Mouse (Mus musculus) intestine, embryonic 14.5 days (tissue): Measurements from ENCODE around the gene Tnpo1. TPM values are rescaled to one million over a fixed set of nuclear protein-coding genes. Genes with fewer than 3 reads are reported as not detected.
A peak's percentile ranks its signal among the peaks of the same experiment; 100 is the strongest.

Source experiments
- ATAC-seq: fragments of 200-750 bp; cut with Nextera tagmentation; replicated peaks from 2 replicates; pipeline ENCODE4 v1.8.0; 2017; ENCODE audit warnings: low read depth, moderate number of reproducible peaks, moderate TSS enrichment, moderate library complexity; ENCODE audit not compliant: low FRiP score, low TSS enrichment
- DNase-seq: peaks from one replicate; pipeline ENCODE4 v3.0.0-alpha.2; 2018; ENCODE audit warnings: low spot score
- H3K27ac ChIP-seq: fragments of 300-500 bp; sonication (generic); 2 replicates; pipeline ENCODE4 v1.5.1; 2014; ENCODE audit warnings: low read depth, mild to moderate bottlenecking, control low read depth
- H3K27me3 ChIP-seq: fragments of 300-500 bp; sonication (generic); replicated peaks from 2 replicates; pipeline ENCODE4 v1.6.1; 2014; ENCODE audit warnings: low read length, control low read depth; ENCODE audit not compliant: control insufficient read depth, insufficient read depth
- H3K36me3 ChIP-seq: fragments of 300-500 bp; sonication (generic); 2 replicates; pipeline ENCODE4 v1.6.1; 2014; ENCODE audit warnings: low read length, control low read depth; ENCODE audit not compliant: control insufficient read depth, insufficient read depth
- H3K4me1 ChIP-seq: fragments of 300-500 bp; sonication (generic); replicated peaks from 2 replicates; pipeline ENCODE4 v1.6.1; 2014; ENCODE audit warnings: low read length, control low read depth, mixed read lengths; ENCODE audit not compliant: control insufficient read depth, insufficient read depth
- H3K4me2 ChIP-seq: fragments of 300-500 bp; sonication (generic); 2 replicates; pipeline ENCODE4 v1.6.1; 2014; ENCODE audit warnings: low read length
- H3K4me3 ChIP-seq: fragments of 300-500 bp; sonication (generic); 2 replicates; pipeline ENCODE4 v1.5.1; 2014; ENCODE audit warnings: low read depth, low read length, control low read depth, mixed read lengths
- H3K9ac ChIP-seq: fragments of 300-500 bp; sonication (generic); 2 replicates; pipeline ENCODE4 v1.6.1; 2014; ENCODE audit warnings: mild to moderate bottlenecking, low read length
- H3K9me3 ChIP-seq: fragments of 300-500 bp; sonication (generic); 2 replicates; pipeline ENCODE4 v1.6.1; 2016; ENCODE audit warnings: low read length, control low read depth; ENCODE audit not compliant: control insufficient read depth
- WGBS: fragments of 180-500 bp; shearing (Covaris S2); extraction: QIAGEN DNeasy Blood & Tissue Kit; methylation state at CpG from one replicate; pipeline ENCODE4 v1.1.7; 2014; 5-methylcytosine and 5-hydroxymethylcytosine counted together
- polyA plus RNA-seq: library from polyadenylated mRNA; unstranded; fragments of >200 nt; fragmentation: Nextera tagmentation; extraction: Ambion mirVana; gene quantifications from 2 replicates; pipeline ENCODE4 v1.2.1, GENCODE M21; 2014

The Tnpo1 gene
- polyA plus RNA-seq, 1 experiment from 2014 or later = 53.1 TPM

DNA sequence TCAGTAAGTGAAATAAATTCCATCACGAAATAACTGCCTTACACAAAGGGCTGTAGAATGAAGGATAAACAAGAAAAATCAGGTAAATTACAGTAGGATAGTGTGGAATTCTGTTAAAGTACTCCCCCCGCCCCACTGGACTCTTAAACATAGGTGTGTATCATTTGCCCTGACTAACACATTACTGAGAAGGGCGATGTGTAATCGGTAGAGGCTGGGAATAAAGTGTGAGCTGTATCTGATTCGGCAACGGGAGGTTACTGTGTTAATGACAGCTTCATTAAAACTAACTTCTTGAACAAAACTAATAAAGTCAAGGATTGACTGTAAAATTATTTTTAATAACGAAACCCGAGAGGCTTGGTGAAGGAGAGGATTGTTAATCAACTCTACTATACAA lies 34.7 kb downstream of the Tnpo1 start:
- DNase-seq = no peak
- Histone ChIP-seq H3K4me2 (peak overlapping the region; percentile 70), H3K9me3 (no peaks in the 10 kb centered on the region), H3K36me3 (peaks cover 22% of the 10 kb centered on the region), H3K4me3 (peak overlapping the region; percentile 82), H3K27me3 (no peaks in the 10 kb centered on the region), H3K4me1 (peaks cover 25% of the 10 kb centered on the region), H3K27ac (no peak overlapping the region), H3K9ac (peak overlapping the region; percentile 87; the same call in 1 of the 2 replicates)
- WGBS = 25% methylated on average over 8 of the region's 8 CpGs
- ATAC-seq = no peak

DNA sequence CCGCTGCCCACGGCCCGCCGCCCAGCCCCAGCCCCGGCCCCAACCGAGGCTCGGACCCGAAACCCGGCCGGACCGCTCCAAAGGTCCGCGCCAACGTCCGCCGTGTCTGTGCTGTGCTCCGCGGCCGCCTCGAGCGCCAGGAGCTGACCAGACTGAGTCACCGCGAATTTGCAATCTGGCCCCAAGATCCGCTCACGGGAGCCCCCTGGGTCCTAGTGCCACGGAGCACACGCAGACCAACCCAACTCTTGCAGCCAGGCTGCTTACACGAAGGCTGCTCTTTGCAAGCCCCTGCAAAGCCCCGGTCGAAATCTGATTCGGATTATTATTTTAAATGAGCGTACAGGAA lies 35.3 kb downstream of the Tnpo1 start:
- Histone ChIP-seq H3K36me3 (peaks cover 28% of the 10 kb centered on the region), H3K9ac (peak overlapping the region; percentile 87), H3K4me3 (peak overlapping the region; percentile 82), H3K4me2 (peak overlapping the region; percentile 70), H3K27me3 (no peaks in the 10 kb centered on the region), H3K27ac (peak overlapping the region; percentile 98), H3K9me3 (no peaks in the 10 kb centered on the region), H3K4me1 (peaks cover 25% of the 10 kb centered on the region)
- DNase-seq (peak; percentile 93), ATAC-seq (peak; percentile 90)
- under 1% methylated on average over 30 of the region's 32 CpGs for WGBS

DNA sequence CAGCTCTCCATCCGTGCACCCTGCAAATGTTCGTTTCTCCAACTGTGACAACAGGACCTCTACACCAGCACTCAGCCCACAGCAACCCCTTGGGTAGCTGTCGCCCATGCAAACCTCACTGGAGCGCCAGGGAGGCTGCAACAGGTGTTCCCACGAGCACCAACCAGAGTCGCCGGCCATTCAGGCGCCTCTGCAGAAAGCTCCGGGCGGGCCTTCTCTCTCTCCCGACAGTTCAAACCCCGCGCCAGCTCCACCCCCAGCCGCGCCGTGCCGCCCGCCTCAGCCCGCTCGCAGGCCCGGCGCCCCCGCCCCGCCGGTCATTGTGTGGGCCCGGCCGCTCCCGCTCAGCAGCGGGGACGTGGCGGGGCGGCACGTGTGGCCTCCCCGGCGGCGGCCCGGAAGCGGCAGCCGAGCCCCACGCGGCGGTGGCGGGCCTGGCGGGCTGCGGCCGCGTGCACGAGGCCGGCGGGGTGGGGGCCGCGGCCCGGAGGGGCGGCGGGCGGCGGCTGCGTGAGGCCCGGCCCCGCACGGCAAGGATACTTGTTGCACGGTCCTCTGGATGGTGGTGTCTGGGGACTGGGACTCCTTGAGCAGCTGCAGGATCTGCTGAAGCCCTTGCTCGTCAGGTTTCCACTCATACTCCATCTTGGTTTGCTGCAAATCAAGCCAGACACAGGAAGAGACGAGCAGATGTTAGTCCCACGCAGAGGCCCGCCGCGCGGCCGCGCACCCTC lies 35.9 kb downstream of the Tnpo1 start:
- 2% methylated on average over 70 of the region's 71 CpGs for WGBS
- H3K36me3 ChIP-seq = peaks cover 34% of the 10 kb centered on the region
- no peaks in the 10 kb centered on the region for H3K9me3 ChIP-seq
- H3K4me3 ChIP-seq = peak overlapping the region; percentile 82
- no peaks in the 10 kb centered on the region for H3K27me3 ChIP-seq
- H3K4me1 ChIP-seq = peaks cover 25% of the 10 kb centered on the region
- ATAC-seq (peak; percentile 74), DNase-seq (peak; percentile 82)
- H3K4me2 ChIP-seq = peak overlapping the region; percentile 70
- H3K9ac ChIP-seq = peak overlapping the region; percentile 87
- peak overlapping the region; percentile 98 for H3K27ac ChIP-seq

DNA sequence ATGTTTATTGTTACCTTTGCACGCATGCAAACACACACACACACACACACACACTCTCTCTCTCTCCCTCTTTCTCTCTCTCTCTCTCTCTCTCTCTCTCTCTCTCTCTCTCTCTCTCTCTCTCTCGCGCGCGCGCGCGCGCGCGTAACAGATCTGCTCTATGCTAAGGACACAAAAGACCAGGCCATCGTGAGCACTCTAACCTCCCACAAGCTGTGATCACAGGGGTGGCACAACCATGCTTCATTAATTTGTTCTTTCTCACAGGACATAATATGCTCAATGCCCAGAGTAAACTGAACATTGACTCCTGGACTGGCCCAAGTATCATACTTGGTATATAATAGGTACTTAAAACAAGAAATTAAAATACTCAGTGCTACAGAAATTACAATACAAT lies 37.0 kb downstream of the Tnpo1 start:
- peak overlapping the region; percentile 70 for H3K4me2 ChIP-seq
- ATAC-seq = no peak

DNA sequence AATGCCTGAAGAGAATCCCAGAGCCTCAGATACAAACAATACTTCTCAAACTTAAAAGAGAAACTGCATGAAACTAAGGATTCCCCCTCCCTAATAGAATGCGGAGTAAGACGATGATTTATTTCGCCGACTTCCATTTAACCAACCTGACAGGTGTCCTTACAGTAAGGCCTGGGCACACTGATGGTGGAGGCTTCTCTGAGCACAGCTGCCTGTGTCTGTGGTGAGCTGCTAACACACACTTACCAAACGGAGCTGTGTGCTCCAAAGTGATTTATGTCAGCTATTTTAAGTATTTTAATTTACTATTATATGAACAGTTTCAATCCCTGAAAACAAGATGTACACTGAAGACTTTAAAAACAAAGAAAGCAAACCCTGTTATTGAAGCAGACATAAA lies 42.4 kb downstream of the Tnpo1 start:
- H3K4me1 ChIP-seq = 0 out of 2 replicates have a peak, but pooled peaks cover 2% of the 10 kb centered on the region
- H3K9ac ChIP-seq = no peak overlapping the region
- no peak for ATAC-seq
- no peaks in the 10 kb centered on the region for H3K27me3 ChIP-seq
- no peak for DNase-seq
- H3K4me3 ChIP-seq = no peak overlapping the region
- no peak overlapping the region for H3K27ac ChIP-seq
- no peaks in the 10 kb centered on the region for H3K9me3 ChIP-seq
- peaks cover 96% of the 10 kb centered on the region for H3K36me3 ChIP-seq
- H3K4me2 ChIP-seq = no peak overlapping the region
- WGBS = 89% methylated on average over 5 of the region's 5 CpGs

More for the DNA sequence above, 37.0 kb downstream of the Tnpo1 start:
- Histone ChIP-seq H3K9ac (no peak overlapping the region), H3K27ac (no peak overlapping the region), H3K27me3 (no peaks in the 10 kb centered on the region), H3K4me3 (peak overlapping the region; percentile 82), H3K9me3 (no peaks in the 10 kb centered on the region), H3K36me3 (peaks cover 45% of the 10 kb centered on the region), H3K4me1 (peaks cover 25% of the 10 kb centered on the region)
- no peak for DNase-seq
- WGBS = 81% methylated on average over 11 of the region's 12 CpGs

DNA sequence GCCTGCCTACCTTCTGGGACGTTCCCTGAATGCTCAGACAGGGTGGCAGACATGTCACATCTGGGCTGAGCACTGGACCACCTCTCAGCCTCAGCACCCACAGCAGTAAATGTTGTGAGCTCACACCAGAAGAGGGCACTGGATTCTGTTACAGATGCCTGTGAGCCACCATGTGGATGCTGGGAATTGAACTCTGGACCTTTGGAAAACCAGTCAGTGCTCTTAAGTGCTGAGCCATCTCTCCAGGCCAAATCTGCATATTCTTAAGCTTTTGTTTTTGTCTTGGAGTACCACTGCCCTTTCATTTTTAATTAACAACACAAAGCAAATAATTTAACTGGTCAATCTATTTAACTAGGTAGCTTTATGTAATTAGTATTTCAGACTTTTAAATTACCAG lies 44.2 kb downstream of the Tnpo1 start:
- H3K4me3 ChIP-seq = no peak overlapping the region
- no peaks in the 10 kb centered on the region for H3K4me1 ChIP-seq
- no peaks in the 10 kb centered on the region for H3K27me3 ChIP-seq
- H3K4me2 ChIP-seq = no peak overlapping the region
- H3K9ac ChIP-seq = no peak overlapping the region
- peaks cover 98% of the 10 kb centered on the region for H3K36me3 ChIP-seq
- ATAC-seq (no peak), DNase-seq (no peak)
- no peak overlapping the region for H3K27ac ChIP-seq
- no peaks in the 10 kb centered on the region for H3K9me3 ChIP-seq
- WGBS = 76% methylated on average over 1 of the region's 1 CpGs

DNA sequence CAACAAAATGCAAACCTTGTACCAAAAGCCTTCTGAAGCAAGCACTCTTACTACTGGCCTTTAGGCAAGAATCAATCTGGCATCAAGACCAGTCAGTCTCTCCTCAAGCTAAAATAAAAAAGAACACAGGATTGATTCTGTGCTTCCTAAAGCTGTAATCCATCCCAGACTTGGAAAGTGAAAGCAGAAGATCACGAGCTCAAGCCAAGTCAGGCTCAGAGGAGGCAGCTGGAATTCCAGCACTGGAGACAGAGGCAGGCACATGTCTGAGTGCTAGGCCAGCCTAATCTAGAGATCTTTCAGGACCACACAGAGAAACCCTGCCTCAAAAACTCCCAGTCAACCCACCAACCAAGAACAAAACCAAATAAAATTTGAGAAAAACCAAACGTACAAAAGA lies 45.8 kb downstream of the Tnpo1 start:
- no peak overlapping the region for H3K4me2 ChIP-seq
- H3K9me3 ChIP-seq = no peaks in the 10 kb centered on the region
- H3K4me1 ChIP-seq = no peaks in the 10 kb centered on the region
- H3K27me3 ChIP-seq = no peaks in the 10 kb centered on the region
- no peak for DNase-seq
- ATAC-seq = no peak
- H3K36me3 ChIP-seq = peaks cover 88% of the 10 kb centered on the region
- no peak overlapping the region for H3K4me3 ChIP-seq
- WGBS = 51% methylated on average over 2 of the region's 2 CpGs
- no peak overlapping the region for H3K27ac ChIP-seq
- H3K9ac ChIP-seq = no peak overlapping the region

DNA sequence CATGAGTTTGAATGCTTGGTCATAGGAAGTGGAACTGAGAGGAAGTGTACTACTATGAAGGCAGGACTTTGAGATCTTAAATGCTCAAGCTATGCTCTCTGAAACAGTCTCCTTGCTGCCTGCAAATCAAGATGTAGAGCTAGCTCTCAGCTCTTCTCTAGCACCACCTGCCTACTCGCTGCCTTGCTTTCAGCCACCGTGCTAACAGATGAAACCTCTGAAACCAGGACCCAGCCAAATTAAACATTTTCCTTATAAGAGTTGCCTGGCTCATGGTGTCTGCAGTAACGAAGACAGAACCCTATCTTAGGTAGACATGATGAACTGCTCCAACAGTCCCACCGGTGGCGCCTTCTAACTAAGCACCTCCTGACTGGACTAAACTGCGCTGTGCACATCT lies 46.8 kb downstream of the Tnpo1 start:
- no peak for DNase-seq
- no peak overlapping the region for H3K27ac ChIP-seq
- H3K9ac ChIP-seq = no peak overlapping the region
- WGBS = 95% methylated on average over 6 of the region's 6 CpGs
- ATAC-seq = no peak
- no peaks in the 10 kb centered on the region for H3K27me3 ChIP-seq
- no peak overlapping the region for H3K4me2 ChIP-seq
- H3K36me3 ChIP-seq = peaks cover 88% of the 10 kb centered on the region
- H3K4me3 ChIP-seq = no peak overlapping the region
- H3K4me1 ChIP-seq = no peaks in the 10 kb centered on the region
- no peaks in the 10 kb centered on the region for H3K9me3 ChIP-seq

DNA sequence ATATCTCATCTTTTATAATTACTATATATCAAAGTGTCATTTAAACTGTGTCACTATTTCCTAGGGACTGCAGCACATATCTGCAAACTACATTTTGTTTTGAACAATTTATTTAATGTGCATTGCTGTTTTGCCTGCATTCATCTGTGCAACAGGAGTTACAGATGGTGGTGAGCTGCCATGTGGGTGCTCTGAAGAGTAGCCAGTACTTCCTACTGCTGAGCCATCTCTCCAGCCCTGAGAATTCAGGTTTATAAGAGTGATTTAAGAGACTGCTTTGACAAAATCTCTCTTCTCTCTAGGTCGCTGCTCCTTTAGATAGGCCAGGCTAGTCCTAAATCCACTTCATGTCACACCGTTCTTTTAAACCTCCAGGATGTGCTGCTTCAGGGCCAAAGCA lies 49.0 kb downstream of the Tnpo1 start:
- ATAC-seq (no peak), DNase-seq (no peak)
- Histone ChIP-seq H3K9me3 (no peaks in the 10 kb centered on the region), H3K4me2 (no peak overlapping the region), H3K27me3 (no peaks in the 10 kb centered on the region), H3K27ac (no peak overlapping the region), H3K4me1 (no peaks in the 10 kb centered on the region), H3K4me3 (no peak overlapping the region), H3K36me3 (peaks cover 90% of the 10 kb centered on the region), H3K9ac (no peak overlapping the region)
- WGBS = 82% methylated on average over 2 of the region's 2 CpGs
